Mouse (Mus musculus) heart, embryonic 14.5 days (tissue): Measurements from ENCODE around the gene Gm20696. TPM values are rescaled to one million over a fixed set of nuclear protein-coding genes. Genes with fewer than 3 reads are reported as not detected.

ENCODE experiments used
- ATAC-seq: fragments of 200-750 bp; cut with Nextera tagmentation; 2 replicates; pipeline ENCODE4 v1.8.0; 2017; ENCODE audit warnings: low read depth, moderate TSS enrichment; ENCODE audit not compliant: insufficient number of reproducible peaks, insufficient read depth, low FRiP score
- H3K27ac ChIP-seq, 2 experiments: fragments of 200-500 bp in 1 of 2; fragments of 300-500 bp in 1 of 2; sonication (generic) in 1 of 2; replicated peaks in 1 of 2; 2 replicates each; pipeline ENCODE4 v1.5.1; 2012 to 2014; ENCODE audit warnings: low read depth in 2 of 2, low read length in 2 of 2, control low read depth in 1 of 2, mild to moderate bottlenecking in 1 of 2, mixed read lengths in 1 of 2; ENCODE audit not compliant: control insufficient read depth in 1 of 2, insufficient read depth in 1 of 2
- H3K27me3 ChIP-seq: fragments of 300-500 bp; sonication (generic); 2 replicates; pipeline ENCODE4 v1.6.1; 2014; ENCODE audit warnings: mild to moderate bottlenecking, low read length, control low read depth; ENCODE audit not compliant: control insufficient read depth, insufficient read depth
- H3K36me3 ChIP-seq: fragments of 300-500 bp; sonication (generic); 2 replicates; pipeline ENCODE4 v1.6.1; 2014; ENCODE audit warnings: mild to moderate bottlenecking, control low read depth, low read length, mixed read lengths; ENCODE audit not compliant: control insufficient read depth, insufficient read depth
- H3K4me1 ChIP-seq, 2 experiments: fragments of 200-500 bp in 1 of 2; fragments of 300-500 bp in 1 of 2; sonication (generic) in 1 of 2; 2 replicates each; pipeline ENCODE4 v1.6.1; 2012 to 2014; ENCODE audit warnings: low read length in 2 of 2, control low read depth in 1 of 2, mixed read lengths in 1 of 2; ENCODE audit not compliant: control insufficient read depth in 2 of 2, insufficient read depth in 2 of 2
- H3K4me2 ChIP-seq: fragments of 300-500 bp; sonication (generic); 2 replicates; pipeline ENCODE4 v1.6.1; 2014; ENCODE audit warnings: mild to moderate bottlenecking, low read length
- H3K4me3 ChIP-seq, 2 experiments: fragments of 200-500 bp in 1 of 2; fragments of 300-500 bp in 1 of 2; sonication (generic) in 1 of 2; 2 replicates each; pipeline ENCODE4 v1.5.1; 2012 to 2014; ENCODE audit warnings: low read length in 2 of 2, mild to moderate bottlenecking in 2 of 2, control low read depth in 1 of 2, low read depth in 1 of 2, moderate library complexity in 1 of 2; ENCODE audit not compliant: control insufficient read depth in 1 of 2, insufficient read depth in 1 of 2
- H3K9ac ChIP-seq: fragments of 300-500 bp; sonication (generic); 2 replicates; pipeline ENCODE4 v1.6.1; 2014; ENCODE audit warnings: mild to moderate bottlenecking, low read length
- H3K9me3 ChIP-seq: fragments of 300-500 bp; sonication (generic); 2 replicates; pipeline ENCODE4 v1.6.1; 2016; ENCODE audit warnings: low read length, control low read depth; ENCODE audit not compliant: control insufficient read depth
- WGBS: fragments of 180-500 bp; shearing (Covaris S2); extraction: QIAGEN DNeasy Blood & Tissue Kit; methylation state at CpG from one replicate; pipeline ENCODE4 v1.1.7; 2014; 5-methylcytosine and 5-hydroxymethylcytosine counted together
- polyA plus RNA-seq: library from polyadenylated mRNA; unstranded; fragments of >200 nt; fragmentation: Nextera tagmentation; extraction: Ambion mirVana; gene quantifications from 2 replicates; pipeline ENCODE4 v1.2.1, GENCODE M21; 2014

The Gm20696 gene
- polyA plus RNA-seq, 1 experiment from 2014 or later: 3.9 TPM

GRCm38 (mm10) chr6:99252816-99253215 lies 413.8 kb downstream of the Gm20696 start:
- no peaks in the 10 kb centered on the region for H3K9me3 ChIP-seq
- ATAC-seq: no peak
- no peaks in the 10 kb centered on the region for H3K36me3 ChIP-seq
- no peak overlapping the region for H3K9ac ChIP-seq
- H3K27me3 ChIP-seq: no peaks in the 10 kb centered on the region
- no peak overlapping the region for H3K4me2 ChIP-seq
- H3K4me1 ChIP-seq: peaks cover 8 to 13% of the 10 kb centered on the region in 2 experiments
- no peak overlapping the region for H3K27ac ChIP-seq
- H3K4me3 ChIP-seq: no peak overlapping the region
- WGBS: 82% methylated on average over 5 of the region's 5 CpGs

- H3K27me3 ChIP-seq: no peaks in the 10 kb centered on the region
- no peak overlapping the region for H3K4me3 ChIP-seq
- WGBS: 82% methylated on average over 4 of the region's 4 CpGs
- H3K9me3 ChIP-seq: no peaks in the 10 kb centered on the region
- H3K9ac ChIP-seq: no peak overlapping the region
- H3K4me1 ChIP-seq: peaks cover 8 to 13% of the 10 kb centered on the region in 2 experiments
- no peaks in the 10 kb centered on the region for H3K36me3 ChIP-seq
- peak overlapping the region; percentile 47 to 55 for H3K27ac ChIP-seq
- H3K4me2 ChIP-seq: peak overlapping the region; percentile 36; the same call in 1 of the 2 replicates
- no peak for ATAC-seq
Observed at GRCm38 (mm10) chr6:99251924-99252323, 414.7 kb downstream of the Gm20696 start.

- Histone ChIP-seq H3K4me1 (peaks cover 8 to 13% of the 10 kb centered on the region in 2 experiments), H3K4me2 (peak overlapping the region; percentile 36), H3K9me3 (no peaks in the 10 kb centered on the region), H3K4me3 (no peak overlapping the region), H3K27me3 (no peaks in the 10 kb centered on the region), H3K9ac (no peak overlapping the region), H3K36me3 (no peaks in the 10 kb centered on the region), H3K27ac (peak overlapping the region; percentile 47 to 55)
- WGBS: 29% methylated on average over 3 of the region's 3 CpGs
- no peak for ATAC-seq
Observed at GRCm38 (mm10) chr6:99251222-99251621, 415.4 kb downstream of the Gm20696 start.

- H3K27ac ChIP-seq: no peak overlapping the region
- H3K4me2 ChIP-seq: no peak overlapping the region
- no peak overlapping the region for H3K9ac ChIP-seq
- H3K4me3 ChIP-seq: no peak overlapping the region
- H3K27me3 ChIP-seq: no peaks in the 10 kb centered on the region
- H3K36me3 ChIP-seq: no peaks in the 10 kb centered on the region
- H3K4me1 ChIP-seq: peaks cover 8 to 13% of the 10 kb centered on the region in 2 experiments
- 84% methylated on average over 5 of the region's 5 CpGs for WGBS
- no peak for ATAC-seq
- no peaks in the 10 kb centered on the region for H3K9me3 ChIP-seq
Observed at GRCm38 (mm10) chr6:99249496-99250030, 417.0 kb downstream of the Gm20696 start.

GRCm38 (mm10) chr6:99248396-99248795 lies 418.2 kb downstream of the Gm20696 start:
- WGBS: 85% methylated on average over 8 of the region's 8 CpGs
- ATAC-seq: no peak

GRCm38 (mm10) chr6:99241625-99242395 lies 424.8 kb downstream of the Gm20696 start:
- H3K27me3 ChIP-seq: no peaks in the 10 kb centered on the region
- H3K9ac ChIP-seq: no peak overlapping the region
- no peak overlapping the region for H3K4me2 ChIP-seq
- 93% methylated on average over 10 of the region's 10 CpGs for WGBS
- no peaks in the 10 kb centered on the region for H3K9me3 ChIP-seq
- H3K36me3 ChIP-seq: no peaks in the 10 kb centered on the region
- H3K4me3 ChIP-seq: no peak overlapping the region
- no peak; the same call in 1 of the 2 replicates for ATAC-seq
- no peak overlapping the region for H3K27ac ChIP-seq
- peaks cover 0 to 2% of the 10 kb centered on the region in 2 experiments; a peak in 1 of 4 replicates for H3K4me1 ChIP-seq

More at GRCm38 (mm10) chr6:99248396-99248795, 418.2 kb downstream of the Gm20696 start:
- no peak overlapping the region for H3K4me3 ChIP-seq
- H3K4me2 ChIP-seq: no peak overlapping the region
- no peaks in the 10 kb centered on the region for H3K27me3 ChIP-seq
- H3K36me3 ChIP-seq: no peaks in the 10 kb centered on the region
- no peaks in the 10 kb centered on the region for H3K9me3 ChIP-seq
- H3K27ac ChIP-seq: no peak overlapping the region
- no peak overlapping the region for H3K9ac ChIP-seq
- peaks cover 8 to 13% of the 10 kb centered on the region in 2 experiments for H3K4me1 ChIP-seq

- no peak overlapping the region for H3K4me2 ChIP-seq
- no peaks in the 10 kb centered on the region for H3K27me3 ChIP-seq
- H3K9me3 ChIP-seq: no peaks in the 10 kb centered on the region
- no peak overlapping the region for H3K27ac ChIP-seq
- no peak overlapping the region for H3K4me3 ChIP-seq
- H3K9ac ChIP-seq: no peak overlapping the region
- no peak for ATAC-seq
- H3K4me1 ChIP-seq: peaks cover 3 to 9% of the 10 kb centered on the region in 2 experiments; a peak in 3 of 4 replicates
- no peaks in the 10 kb centered on the region for H3K36me3 ChIP-seq
Observed at GRCm38 (mm10) chr6:99240764-99241163, 425.8 kb downstream of the Gm20696 start.
